Mouse (Mus musculus) liver, postnatal 0 days (tissue): ENCODE data around the gene Ap1g1.

Experiments used
- CTCF ChIP-seq: sonication (generic); IDR thresholded peaks from 2 replicates; pipeline ENCODE4 v1.5.1; 2016; ENCODE audit warnings: antibody characterized with exemption, low read depth
- EP300 ChIP-seq: IDR thresholded peaks from 2 replicates; pipeline ENCODE4 v1.6.1; 2016; ENCODE audit warnings: antibody characterized with exemption, low read depth, mild to moderate bottlenecking

DNA sequence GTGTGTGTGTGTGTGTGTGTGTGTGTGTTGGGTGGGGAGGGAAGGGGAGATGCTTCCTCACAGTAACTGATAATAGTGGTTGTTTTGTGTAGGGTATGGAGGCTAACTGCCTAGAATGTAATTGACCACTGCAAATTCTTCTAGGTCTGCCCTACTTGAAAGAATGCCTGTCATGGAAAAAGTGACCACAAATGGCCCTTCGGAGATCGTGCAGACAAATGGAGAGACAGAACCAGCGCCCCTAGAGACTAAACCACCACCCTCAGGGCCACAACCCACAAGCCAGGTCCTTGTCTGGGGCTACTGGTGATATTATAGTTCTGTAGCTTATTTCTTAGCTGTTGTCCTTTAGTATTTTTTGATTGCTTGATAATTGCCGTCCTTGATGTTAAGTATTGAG is 76.2 kb downstream of the Ap1g1 start:
- TF ChIP-seq CTCF: no peak
- no peak for TF ChIP-seq EP300
